Mouse (Mus musculus) liver, postnatal 0 days (tissue): ENCODE measurements around the gene Hpse.

Source experiments
- CTCF ChIP-seq: sonication (generic); IDR thresholded peaks from 2 replicates; pipeline ENCODE4 v1.5.1; 2016; ENCODE audit warnings: antibody characterized with exemption, low read depth
- EP300 ChIP-seq: IDR thresholded peaks from 2 replicates; pipeline ENCODE4 v1.6.1; 2016; ENCODE audit warnings: antibody characterized with exemption, low read depth, mild to moderate bottlenecking

GRCm38 (mm10) chr5:100679911-100680541 is 39.5 kb downstream of the Hpse start:
- TF ChIP-seq CTCF = no peak
- no peak for TF ChIP-seq EP300
